Mouse (Mus musculus): ENCODE results near the gene Crtac1. TPM values are rescaled to one million over a fixed set of nuclear protein-coding genes. Genes with fewer than 3 reads are reported as not detected.

Gene Crtac1
- polyA plus RNA-seq, 1 experiment from 2014 or later = 6.5 TPM

DNA sequence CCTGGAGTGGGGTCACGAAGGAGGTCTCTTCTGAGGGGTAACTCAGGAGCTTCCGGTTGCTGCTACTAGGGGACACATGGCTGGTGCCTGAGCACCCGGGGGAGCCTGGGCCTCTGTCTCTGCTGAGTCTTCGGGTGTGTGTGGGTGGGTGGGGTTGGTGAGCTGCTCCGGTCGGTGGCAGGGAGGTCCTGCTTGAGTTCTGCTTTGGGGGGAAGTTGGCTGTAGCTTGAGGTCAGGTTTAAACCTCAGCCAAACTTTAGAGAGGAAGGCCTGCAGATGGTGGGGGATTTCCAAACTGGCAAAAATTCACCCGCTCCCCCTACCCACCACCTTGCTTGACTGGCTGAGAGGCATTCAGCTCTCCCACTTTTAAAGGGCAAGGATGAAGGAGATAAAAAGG is 160.4 kb downstream of the Crtac1 start:
- 0 out of 2 replicates have a peak, but pooled peaks cover 12% of the 10 kb centered on the region for H3K27me3 ChIP-seq
- no peak overlapping the region for H3K9ac ChIP-seq
- no peaks in the 10 kb centered on the region for H3K36me3 ChIP-seq
- WGBS = 84% methylated on average over 7 of the region's 7 CpGs
- H3K4me1 ChIP-seq = 0 out of 2 replicates have a peak, but pooled peaks cover 3% of the 10 kb centered on the region
- H3K4me2 ChIP-seq (replicated peaks) = no peak overlapping the region
- H3K27ac ChIP-seq = no peak overlapping the region
- no peak overlapping the region for H3K4me3 ChIP-seq
- no peak for ATAC-seq (ENCODE audit: insufficient number of reproducible peaks, insufficient read depth, low FRiP score, low TSS enrichment)
- H3K9me3 ChIP-seq = no peaks in the 10 kb centered on the region

DNA sequence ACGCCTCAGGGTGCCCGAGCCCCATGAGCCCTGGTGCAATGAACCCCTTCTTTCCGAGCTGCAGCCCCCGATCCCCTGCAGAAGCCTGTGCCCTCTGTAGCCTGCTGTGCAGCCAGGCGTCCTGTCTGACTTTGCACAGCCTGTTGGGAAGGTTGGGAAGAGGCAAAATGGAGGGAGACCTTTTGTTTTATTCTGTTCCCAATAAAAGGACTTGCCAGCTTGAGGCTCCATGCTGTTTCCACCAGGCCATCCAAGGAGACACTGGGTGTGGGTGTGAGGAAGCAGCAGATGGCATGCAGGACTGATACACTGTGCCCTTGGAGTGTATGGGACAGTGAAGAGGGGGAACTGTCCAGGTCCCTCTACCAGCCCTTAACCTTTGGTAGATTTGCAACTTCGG is 161.5 kb downstream of the Crtac1 start:
- H3K9me3 ChIP-seq = no peaks in the 10 kb centered on the region
- no peak overlapping the region for H3K27ac ChIP-seq
- H3K4me3 ChIP-seq = no peak overlapping the region
- ATAC-seq (ENCODE audit: insufficient number of reproducible peaks, insufficient read depth, low FRiP score, low TSS enrichment) = no peak
- no peak overlapping the region for H3K9ac ChIP-seq
- H3K36me3 ChIP-seq = no peaks in the 10 kb centered on the region
- no peak overlapping the region for H3K4me2 ChIP-seq (replicated peaks)
- 57% methylated on average over 6 of the region's 6 CpGs for WGBS
- H3K27me3 ChIP-seq = 0 out of 2 replicates have a peak, but pooled peaks cover 12% of the 10 kb centered on the region
- H3K4me1 ChIP-seq = 0 out of 2 replicates have a peak, but pooled peaks cover 3% of the 10 kb centered on the region

GRCm38 (mm10) chr19:42268337-42268736 is 163.2 kb downstream of the Crtac1 start:
- Histone ChIP-seq H3K4me1 (0 out of 2 replicates have a peak, but pooled peaks cover 3% of the 10 kb centered on the region), H3K27ac (no peak overlapping the region), H3K27me3 (0 out of 2 replicates have a peak, but pooled peaks cover 12% of the 10 kb centered on the region), H3K9me3 (no peaks in the 10 kb centered on the region), H3K9ac (no peak overlapping the region), H3K4me2 (replicated peaks) (peak overlapping the region; percentile 45), H3K36me3 (no peaks in the 10 kb centered on the region), H3K4me3 (peak overlapping the region; percentile 17; the same call in 1 of the 2 replicates)
- WGBS = 2% methylated on average over 19 of the region's 19 CpGs
- no peak for ATAC-seq (ENCODE audit: insufficient number of reproducible peaks, insufficient read depth, low FRiP score, low TSS enrichment)

DNA sequence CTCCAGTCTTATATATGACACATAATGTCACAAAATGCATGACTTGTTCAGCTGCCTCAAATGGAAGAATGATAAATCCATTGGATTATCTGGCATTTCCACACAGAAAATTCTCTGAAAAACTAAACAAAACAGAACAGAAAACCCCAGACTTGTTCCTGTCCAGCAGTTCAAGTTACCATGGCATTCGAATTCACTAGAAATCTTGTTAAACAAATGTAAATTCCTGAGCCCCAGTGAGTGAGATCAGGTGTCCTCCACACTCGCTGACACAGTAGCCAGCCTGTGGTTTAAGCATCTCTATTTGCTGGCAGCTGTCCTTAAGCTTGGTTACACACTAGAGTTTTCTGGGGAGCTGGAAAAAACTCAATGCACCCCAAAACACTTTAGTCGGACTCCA is 168.1 kb downstream of the Crtac1 start:
- H3K27ac ChIP-seq = no peak overlapping the region
- no peak overlapping the region for H3K9ac ChIP-seq
- no peaks in the 10 kb centered on the region for H3K9me3 ChIP-seq
- 0 out of 2 replicates have a peak, but pooled peaks cover 3% of the 10 kb centered on the region for H3K4me1 ChIP-seq
- H3K4me2 ChIP-seq (replicated peaks) = no peak overlapping the region
- H3K4me3 ChIP-seq = no peak overlapping the region
- no peaks in the 10 kb centered on the region for H3K36me3 ChIP-seq
- ATAC-seq (ENCODE audit: insufficient number of reproducible peaks, insufficient read depth, low FRiP score, low TSS enrichment) = no peak
- WGBS = 31% methylated on average over 3 of the region's 3 CpGs
- no peaks in the 10 kb centered on the region for H3K27me3 ChIP-seq

DNA sequence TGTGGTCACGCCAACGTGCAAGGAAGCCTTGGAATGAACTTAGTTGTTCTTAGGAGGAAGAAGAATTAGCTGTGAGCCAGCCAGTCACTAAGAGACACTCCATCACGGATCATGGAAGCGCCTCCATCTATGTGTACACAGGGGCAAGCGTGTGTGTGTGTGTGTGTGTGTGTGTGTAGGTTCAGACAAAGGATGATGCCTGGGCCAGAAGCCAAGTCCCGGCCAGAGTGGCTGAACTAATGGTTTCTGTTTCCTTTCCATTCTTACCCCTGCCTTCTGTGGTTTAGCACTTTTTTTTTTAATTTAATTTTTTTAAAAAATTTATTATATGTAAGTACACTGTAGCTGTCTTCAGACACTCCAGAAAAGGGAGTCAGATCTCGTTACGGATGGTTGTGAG is 171.1 kb downstream of the Crtac1 start:
- no peak for ATAC-seq (ENCODE audit: insufficient number of reproducible peaks, insufficient read depth, low FRiP score, low TSS enrichment)
- WGBS = 90% methylated on average over 8 of the region's 8 CpGs
- Histone ChIP-seq H3K4me3 (no peak overlapping the region), H3K27me3 (peaks cover 3% of the 10 kb centered on the region), H3K9ac (no peak overlapping the region), H3K27ac (no peak overlapping the region), H3K9me3 (no peaks in the 10 kb centered on the region), H3K36me3 (no peaks in the 10 kb centered on the region), H3K4me2 (replicated peaks) (no peak overlapping the region), H3K4me1 (0 out of 2 replicates have a peak, but pooled peaks cover 2% of the 10 kb centered on the region)

- no peak for ATAC-seq (ENCODE audit: insufficient number of reproducible peaks, insufficient read depth, low FRiP score, low TSS enrichment)
- H3K27ac ChIP-seq = no peak overlapping the region
- no peaks in the 10 kb centered on the region for H3K9me3 ChIP-seq
- 0 out of 2 replicates have a peak, but pooled peaks cover 3% of the 10 kb centered on the region for H3K4me1 ChIP-seq
- no peak overlapping the region for H3K4me2 ChIP-seq (replicated peaks)
- 66% methylated on average over 5 of the region's 5 CpGs for WGBS
- no peak overlapping the region for H3K4me3 ChIP-seq
- H3K36me3 ChIP-seq = no peaks in the 10 kb centered on the region
- H3K27me3 ChIP-seq = peaks cover 19% of the 10 kb centered on the region
- H3K9ac ChIP-seq = no peak overlapping the region
Measured at GRCm38 (mm10) chr19:42258596-42258995, 173.0 kb downstream of the Crtac1 start.

DNA sequence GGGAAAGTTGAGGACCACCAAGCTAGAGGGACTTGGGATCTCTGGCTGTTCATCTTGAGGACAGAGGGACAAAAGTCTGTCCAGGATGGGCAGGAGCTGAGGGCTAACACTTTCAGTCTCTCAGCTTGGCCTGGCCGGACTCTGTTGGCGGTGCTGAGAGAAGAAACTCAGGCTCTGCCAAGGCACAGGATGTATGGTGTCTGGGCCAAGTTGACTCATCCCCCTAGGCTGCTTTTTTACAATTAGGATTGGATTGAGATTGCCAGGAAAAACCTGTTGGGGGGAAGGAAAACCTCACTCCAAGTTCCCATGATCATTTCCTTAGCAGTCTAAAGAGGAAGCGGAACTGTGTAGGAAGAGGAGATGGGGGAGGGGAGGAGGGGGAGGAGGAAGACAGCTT is 173.6 kb downstream of the Crtac1 start:
- Histone ChIP-seq H3K36me3 (no peaks in the 10 kb centered on the region), H3K4me2 (replicated peaks) (no peak overlapping the region), H3K27me3 (peaks cover 20% of the 10 kb centered on the region), H3K4me1 (0 out of 2 replicates have a peak, but pooled peaks cover 3% of the 10 kb centered on the region), H3K4me3 (no peak overlapping the region), H3K9me3 (no peaks in the 10 kb centered on the region), H3K9ac (no peak overlapping the region), H3K27ac (no peak overlapping the region)
- 80% methylated on average over 3 of the region's 3 CpGs for WGBS
- no peak for ATAC-seq (ENCODE audit: insufficient number of reproducible peaks, insufficient read depth, low FRiP score, low TSS enrichment)

DNA sequence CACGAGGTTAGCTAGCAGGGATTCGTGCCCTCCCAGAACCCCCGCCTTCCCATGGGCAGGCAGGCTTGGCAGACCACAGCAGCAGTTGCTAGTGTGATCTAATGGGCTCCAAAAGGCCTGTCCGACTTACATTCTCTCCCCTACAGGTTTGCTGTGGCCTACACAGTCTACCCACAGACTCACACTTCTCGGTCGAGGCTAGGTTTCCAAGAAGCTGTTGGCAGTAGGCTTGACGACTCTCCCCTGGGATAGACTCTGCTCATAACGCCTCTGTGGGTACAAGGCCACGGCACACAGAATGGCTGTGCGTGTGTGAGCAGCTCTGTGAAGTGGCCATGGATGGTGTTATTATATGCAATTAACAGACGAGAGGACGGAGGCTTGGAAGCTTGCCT is 174.3 kb downstream of the Crtac1 start:
- no peak overlapping the region for H3K4me3 ChIP-seq
- H3K27me3 ChIP-seq = peaks cover 20% of the 10 kb centered on the region
- no peak overlapping the region for H3K4me2 ChIP-seq (replicated peaks)
- WGBS = 82% methylated on average over 12 of the region's 12 CpGs
- no peak for ATAC-seq (ENCODE audit: insufficient number of reproducible peaks, insufficient read depth, low FRiP score, low TSS enrichment)
- no peaks in the 10 kb centered on the region for H3K9me3 ChIP-seq
- no peak overlapping the region for H3K9ac ChIP-seq
- H3K27ac ChIP-seq = no peak overlapping the region
- 0 out of 2 replicates have a peak, but pooled peaks cover 3% of the 10 kb centered on the region for H3K4me1 ChIP-seq
- no peaks in the 10 kb centered on the region for H3K36me3 ChIP-seq

DNA sequence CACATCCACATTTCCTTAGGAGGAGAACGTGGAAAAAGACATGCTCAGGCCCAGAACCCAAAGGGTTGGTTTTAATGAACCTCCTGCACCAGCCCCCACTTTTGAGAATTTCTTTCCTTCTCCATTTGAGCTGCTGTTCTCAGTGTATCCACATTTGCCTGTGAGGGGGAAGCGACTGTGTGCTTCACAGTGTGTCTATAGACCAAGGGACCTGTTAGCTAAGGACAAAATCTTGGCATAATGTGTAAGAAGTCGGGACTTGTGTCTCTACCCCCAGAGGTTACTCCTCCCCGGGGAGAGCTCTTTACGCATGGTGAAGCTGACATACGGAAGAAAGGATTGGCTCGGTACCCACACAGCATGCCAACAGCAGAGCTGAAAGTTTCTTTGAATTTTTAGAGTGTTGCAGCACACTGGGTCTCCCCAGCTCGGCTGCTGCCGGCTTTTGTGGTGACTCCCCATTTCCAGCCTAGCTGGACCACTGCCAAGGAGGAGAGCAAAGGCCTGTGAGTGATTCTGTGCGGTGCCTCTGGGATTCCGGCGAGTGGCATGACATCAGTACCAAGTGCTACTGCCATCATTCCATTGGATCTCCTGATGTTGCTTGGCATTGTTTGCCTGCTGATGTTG is 174.9 kb downstream of the Crtac1 start:
- Histone ChIP-seq H3K4me3 (no peak overlapping the region), H3K9me3 (no peaks in the 10 kb centered on the region)

DNA sequence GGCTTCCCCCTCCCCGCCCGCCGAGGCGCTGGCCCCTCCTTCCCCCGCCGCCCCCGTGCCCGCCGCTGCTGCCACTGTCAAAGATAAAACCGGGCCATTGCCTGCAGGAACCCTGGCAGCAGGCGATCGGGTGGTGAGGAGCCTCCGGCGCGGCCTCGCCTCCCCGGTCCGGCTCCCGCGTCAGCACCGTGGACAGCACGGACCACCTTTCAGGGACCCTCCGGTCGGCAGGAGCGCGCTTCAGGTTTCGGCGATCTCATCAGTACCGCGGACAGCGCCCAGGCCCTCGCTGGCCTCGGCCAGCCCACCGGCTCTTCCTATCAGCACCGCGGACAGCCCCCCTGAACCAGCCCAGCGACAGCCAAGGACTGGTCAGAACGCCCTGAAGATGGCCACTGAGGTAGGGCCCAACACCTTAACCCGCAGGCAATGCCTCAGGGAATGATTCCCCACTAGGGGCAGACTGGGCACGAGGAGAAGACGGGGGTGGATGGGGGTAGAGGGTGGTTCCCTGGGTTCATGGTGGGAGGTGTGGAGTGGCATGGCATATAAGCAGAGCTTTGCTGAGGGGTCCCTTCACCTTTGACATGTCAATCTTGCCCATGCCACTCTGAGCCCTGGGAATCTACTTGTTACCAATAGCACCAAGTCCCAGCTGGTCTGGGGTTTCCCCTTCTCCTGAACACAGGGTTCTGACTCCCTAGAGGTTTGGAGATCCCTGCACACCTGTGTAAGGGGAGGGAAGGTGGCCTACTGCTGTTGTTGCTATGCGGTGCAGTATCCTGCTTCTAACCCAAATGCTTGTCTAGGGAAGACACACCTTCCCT is 175.6 kb downstream of the Crtac1 start:
- no peak overlapping the region for H3K9ac ChIP-seq
- no peak overlapping the region for H3K27ac ChIP-seq
- WGBS = 3% methylated on average over 35 of the region's 42 CpGs

More for the DNA sequence above, 174.9 kb downstream of the Crtac1 start:
- 86% methylated on average over 12 of the region's 12 CpGs for WGBS
- Histone ChIP-seq H3K36me3 (no peaks in the 10 kb centered on the region), H3K4me2 (replicated peaks) (no peak overlapping the region), H3K27ac (no peak overlapping the region), H3K4me1 (0 out of 2 replicates have a peak, but pooled peaks cover 3% of the 10 kb centered on the region), H3K27me3 (peaks cover 20% of the 10 kb centered on the region), H3K9ac (no peak overlapping the region)
- ATAC-seq (ENCODE audit: insufficient number of reproducible peaks, insufficient read depth, low FRiP score, low TSS enrichment) = no peak

DNA sequence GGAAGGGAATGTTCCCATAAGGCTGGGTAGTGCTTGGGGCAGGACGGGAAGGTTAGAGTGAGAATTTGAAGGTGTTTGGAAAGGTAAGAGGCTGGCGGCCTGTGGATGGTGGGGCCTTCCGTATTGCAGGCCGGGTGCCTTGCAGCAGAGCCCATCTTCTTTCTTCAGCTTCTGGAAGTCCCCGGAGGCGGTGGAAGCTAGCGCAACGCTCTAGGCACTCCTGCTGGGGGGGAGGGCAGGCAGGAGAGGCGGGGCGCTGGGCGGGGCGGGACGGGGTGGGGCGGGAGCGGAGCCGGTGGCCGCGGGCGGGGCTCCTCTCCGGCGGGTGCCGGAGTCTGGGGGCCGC is 176.2 kb downstream of the Crtac1 start:
- peak; percentile 71; the same call in 1 of the 2 replicates for ATAC-seq (ENCODE audit: insufficient number of reproducible peaks, insufficient read depth, low FRiP score, low TSS enrichment)
- WGBS = 1% methylated on average over 10 of the region's 23 CpGs
- Histone ChIP-seq H3K9ac (no peak overlapping the region), H3K4me2 (replicated peaks) (peak overlapping the region; percentile 78), H3K4me1 (0 out of 2 replicates have a peak, but pooled peaks cover 3% of the 10 kb centered on the region), H3K9me3 (no peaks in the 10 kb centered on the region), H3K36me3 (no peaks in the 10 kb centered on the region), H3K4me3 (peak overlapping the region; percentile 34), H3K27ac (no peak overlapping the region), H3K27me3 (peaks cover 20% of the 10 kb centered on the region)

More for the DNA sequence above, 175.6 kb downstream of the Crtac1 start:
- Histone ChIP-seq H3K4me3 (peak overlapping the region; percentile 34), H3K36me3 (no peaks in the 10 kb centered on the region), H3K9me3 (no peaks in the 10 kb centered on the region), H3K4me2 (replicated peaks) (peak overlapping the region; percentile 78), H3K4me1 (0 out of 2 replicates have a peak, but pooled peaks cover 3% of the 10 kb centered on the region), H3K27me3 (peaks cover 20% of the 10 kb centered on the region)
- peak; percentile 86 for ATAC-seq (ENCODE audit: insufficient number of reproducible peaks, insufficient read depth, low FRiP score, low TSS enrichment)

Measured in embryonic facial prominence, embryonic 12.5 days (tissue).